Mouse (Mus musculus) erythroblast, embryonic 14.5 days (primary cell): Measurements from ENCODE around the gene Shc2.

Experiments
- GATA1 ChIP-seq: IDR thresholded peaks from 2 replicates; pipeline ENCODE4 v1.6.1; 2012; ENCODE audit warnings: low read length, inconsistent platforms, mixed read lengths
- TAL1 ChIP-seq: IDR thresholded peaks from 3 replicates; pipeline ENCODE4 v1.6.1; 2012; ENCODE audit warnings: low read length, inconsistent platforms, mixed read lengths

GRCm38 (mm10) chr10:79675346-79676035 is 37.8 kb upstream of the Shc2 start:
- no peak for TF ChIP-seq GATA1
- no peak for TF ChIP-seq TAL1
